ENCODE assay signal across 25 mouse cellular contexts in genomic region chr3:29771194-29771593, GRCm38 (mm10).
"Had no signal": no experiment of that assay in that cellular context is flagged by ENCODE, and none has a peak within 500 bp of the region (broad histone marks: within the 10 kb centered on the region; RNA-seq: fewer than 3 reads in every experiment).

No protein-coding gene starts in this region.

- H3K36me3 ChIP-seq: heart, embryonic 10.5 days; heart, embryonic 12.5 days; hindbrain, embryonic 10.5 days; hindbrain, embryonic 13.5 days; hindbrain, embryonic 15.5 days; intestine, embryonic 15.5 days; limb, embryonic 10.5 days; limb, embryonic 12.5 days had no signal

- ATAC-seq: inflammation-experienced regulatory T-cells, adult 6 months; intestine, embryonic 15.5 days; intestine, postnatal 0 days had no signal

- H3K27me3 ChIP-seq: heart, embryonic 12.5 days; hindbrain, embryonic 13.5 days; hindbrain, embryonic 15.5 days; intestine, embryonic 15.5 days; limb, embryonic 12.5 days had no signal

- DNase-seq: gastrocnemius, adult 2 months; gastrocnemius, postnatal 10 days; gastrocnemius, postnatal 25 days; heart, adult 18-20 months; heart, postnatal 10 days; heart, postnatal 4 days; kidney, adult 18-20 months; kidney, adult 8-10 months; kidney, postnatal 10 days; kidney, postnatal 25 days; kidney, postnatal 4 days; liver had no signal

- H3K4me2 ChIP-seq: heart, embryonic 12.5 days; hindbrain, embryonic 13.5 days; hindbrain, embryonic 15.5 days; intestine, embryonic 15.5 days; limb, embryonic 12.5 days; liver, embryonic 11.5 days had no signal

- H3K27ac ChIP-seq: gastrocnemius, adult 2 months; heart, embryonic 10.5 days; hindbrain, embryonic 10.5 days; hindbrain, embryonic 13.5 days; hindbrain, embryonic 15.5 days; intestine, embryonic 15.5 days; layer of hippocampus, adult 2 months; left cerebral cortex, adult 2 months; limb, embryonic 10.5 days; limb, embryonic 12.5 days had no signal

- H3K9ac ChIP-seq: heart, embryonic 12.5 days; hindbrain, embryonic 13.5 days; hindbrain, embryonic 15.5 days; intestine, embryonic 15.5 days; limb, embryonic 12.5 days had no signal

- H3K4me1 ChIP-seq: heart, embryonic 10.5 days; heart, embryonic 12.5 days; hindbrain, embryonic 10.5 days; hindbrain, embryonic 13.5 days; hindbrain, embryonic 15.5 days; intestine, embryonic 15.5 days; limb, embryonic 10.5 days; limb, embryonic 12.5 days had no signal

- H3K9me3 ChIP-seq: heart, embryonic 10.5 days; heart, embryonic 12.5 days; hindbrain, embryonic 10.5 days; hindbrain, embryonic 13.5 days; hindbrain, embryonic 15.5 days; intestine, embryonic 15.5 days; limb, embryonic 10.5 days; limb, embryonic 12.5 days had no signal

- H3K4me3 ChIP-seq: gastrocnemius, adult 2 months; heart, embryonic 10.5 days; heart, embryonic 12.5 days; hindbrain, embryonic 10.5 days; hindbrain, embryonic 13.5 days; hindbrain, embryonic 15.5 days; intestine, embryonic 15.5 days; layer of hippocampus, adult 2 months; left cerebral cortex, adult 2 months; limb, embryonic 10.5 days; limb, embryonic 12.5 days had no signal
